Mouse (Mus musculus) megakaryocyte-erythroid progenitor cell, adult 5-6 weeks (primary cell): ENCODE results near the gene Gm8127. TPM values are rescaled to one million over a fixed set of nuclear protein-coding genes. Genes with fewer than 3 reads are reported as not detected.

ENCODE experiments used
- total RNA-seq, 2 experiments: library from RNA; stranded (forward) in 1 of 2; stranded (reverse) in 1 of 2; fragments of 200-1000, 215-1000 nt in 1 of 2; fragments of >200 nt in 1 of 2; fragmentation: Nextera tagmentation in 1 of 2; gene quantifications; 2 replicates each; pipeline ENCODE4 v1.2.3; 2014 to 2017

The Gm8127 gene
- total RNA-seq, 2 experiments from 2014 or later = not detected

Other genes with a start within 250 kb of the Gm8127 start
- gene Gm8094, start 217.2 kb downstream of the Gm8127 start, total RNA-seq (2014; fragmentation: Nextera tagmentation) = not detected in 2 replicates
- not detected in 2 replicates for gene Gm8094, start 217.2 kb downstream of the Gm8127 start, total RNA-seq (2017)
- not detected in 2 replicates for gene Gm8104, start 193.2 kb downstream of the Gm8127 start, total RNA-seq (2014; fragmentation: Nextera tagmentation)
- gene Gm8104, start 193.2 kb downstream of the Gm8127 start, total RNA-seq (2017) = not detected in 2 replicates
- gene Gm7233, start 114.0 kb downstream of the Gm8127 start, total RNA-seq (2014; fragmentation: Nextera tagmentation) = not detected in 2 replicates
- not detected in 2 replicates for gene Gm7233, start 114.0 kb downstream of the Gm8127 start, total RNA-seq (2017)
- not detected in 2 replicates for gene Gm8122, start 58.5 kb downstream of the Gm8127 start, total RNA-seq (2014; fragmentation: Nextera tagmentation)
- not detected in 2 replicates for gene Gm8122, start 58.5 kb downstream of the Gm8127 start, total RNA-seq (2017)
- not detected in 2 replicates for gene Gm8126, start 35.2 kb downstream of the Gm8127 start, total RNA-seq (2014; fragmentation: Nextera tagmentation)
- gene Gm8126, start 35.2 kb downstream of the Gm8127 start, total RNA-seq (2017) = not detected in 2 replicates
- gene Gm9732, start 18.8 kb downstream of the Gm8127 start, total RNA-seq (2014; fragmentation: Nextera tagmentation) = not detected in 2 replicates
- gene Gm9732, start 18.8 kb downstream of the Gm8127 start, total RNA-seq (2017) = not detected in 2 replicates
- gene 1700001F09Rik, start 54.0 kb upstream of the Gm8127 start, total RNA-seq (2014; fragmentation: Nextera tagmentation) = not detected in 2 replicates
- gene 1700001F09Rik, start 54.0 kb upstream of the Gm8127 start, total RNA-seq (2017) = not detected in 2 replicates
- gene Gm8138, start 122.5 kb upstream of the Gm8127 start, total RNA-seq (2014; fragmentation: Nextera tagmentation) = not detected in 2 replicates
- gene Gm8138, start 122.5 kb upstream of the Gm8127 start, total RNA-seq (2017) = not detected in 2 replicates
- gene Gm5799, start 249.7 kb upstream of the Gm8127 start, total RNA-seq (2014; fragmentation: Nextera tagmentation) = not detected in 2 replicates
- not detected in 2 replicates for gene Gm5799, start 249.7 kb upstream of the Gm8127 start, total RNA-seq (2017)